ENCODE assay signal across 10 mouse cellular contexts in genomic region chr3:121915191-121915590, GRCm38 (mm10). TPM values are rescaled to one million over a fixed set of nuclear protein-coding genes. Genes with fewer than 3 reads are reported as not detected.
A peak's percentile ranks its signal among the peaks of the same experiment; 100 is the strongest.
DNase-seq lines count a peak whose midpoint lies in the region; ATAC-seq and TF ChIP-seq lines count a peak whose summit lies in the region.
"Had no signal": no experiment of that assay in that cellular context is flagged by ENCODE, and none has a peak within 500 bp of the region (broad histone marks: within the 10 kb centered on the region; RNA-seq: fewer than 3 reads in every experiment).

No protein-coding gene starts in this region.

- no peaks in the 10 kb centered on the region for H3K36me3 ChIP-seq in hindbrain, postnatal 0 days (ENCODE audit: insufficient read depth, low read length)
- no peaks in the 10 kb centered on the region for H3K36me3 ChIP-seq in hindbrain, embryonic 11.5 days (ENCODE audit: control insufficient read depth, insufficient read depth, low read length)
- H3K36me3 ChIP-seq in intestine, postnatal 0 days (ENCODE audit: control insufficient read depth, insufficient read depth), result no peaks in the 10 kb centered on the region
- H3K36me3 ChIP-seq in midbrain, embryonic 13.5 days, result no peaks in the 10 kb centered on the region
- no peaks in the 10 kb centered on the region for H3K36me3 ChIP-seq in hindbrain, embryonic 13.5 days
- H3K36me3 ChIP-seq: liver, embryonic 13.5 days had no signal

- no peak overlapping the region for H3K9ac ChIP-seq in hindbrain, postnatal 0 days (replicated peaks; ENCODE audit: low read length)
- H3K9ac ChIP-seq in hindbrain, embryonic 11.5 days (ENCODE audit: low read depth, low read length), result no peak overlapping the region
- H3K9ac ChIP-seq in intestine, postnatal 0 days (ENCODE audit: low read depth, low read length), result no peak overlapping the region
- no peak overlapping the region for H3K9ac ChIP-seq in midbrain, embryonic 13.5 days (replicated peaks)
- H3K9ac ChIP-seq in hindbrain, embryonic 13.5 days, result no peak overlapping the region
- H3K9ac ChIP-seq: liver, embryonic 13.5 days had no signal

- no peak overlapping the region for H3K4me3 ChIP-seq in hindbrain, postnatal 0 days (ENCODE audit: low read length)
- H3K4me3 ChIP-seq in hindbrain, embryonic 11.5 days (ENCODE audit: low read depth, low read length), result no peak overlapping the region
- no peak overlapping the region for H3K4me3 ChIP-seq in intestine, postnatal 0 days (ENCODE audit: low read depth, low read length)
- H3K4me3 ChIP-seq in midbrain, embryonic 13.5 days (replicated peaks), result no peak overlapping the region
- no peak overlapping the region for H3K4me3 ChIP-seq in hindbrain, embryonic 13.5 days
- H3K4me3 ChIP-seq: liver, embryonic 13.5 days had no signal

- no peak for DNase-seq in hindbrain, postnatal 0 days (ENCODE audit: low spot score)
- no peak for DNase-seq in hindbrain, embryonic 11.5 days (ENCODE audit: low spot score)
- DNase-seq in heart, adult 11 months, result peak; percentile 97
- DNase-seq in lung, postnatal 14 days, result peak; percentile 67
- DNase-seq in right cerebral cortex, postnatal 10 days (ENCODE audit: low spot score in 2 of 2), result no peak
- DNase-seq: liver, embryonic 13.5 days had no signal

- ATAC-seq in hindbrain, postnatal 0 days, result no peak
- ATAC-seq in hindbrain, embryonic 11.5 days (ENCODE audit: low FRiP score), result no peak
- ATAC-seq in intestine, postnatal 0 days, result no peak
- ATAC-seq in midbrain, embryonic 13.5 days, result no peak
- no peak for ATAC-seq in hindbrain, embryonic 13.5 days (ENCODE audit: low FRiP score)
- ATAC-seq: forebrain, embryonic 14.5 days had no signal

- H3K27ac ChIP-seq in hindbrain, postnatal 0 days, result peak overlapping the region; percentile 22; the same call in 1 of the 2 replicates
- H3K27ac ChIP-seq in hindbrain, embryonic 11.5 days (ENCODE audit: low read depth, low read length), result no peak overlapping the region
- peak overlapping the region; percentile 51 for H3K27ac ChIP-seq in intestine, postnatal 0 days (ENCODE audit: low read depth, low read length)
- no peak overlapping the region for H3K27ac ChIP-seq in midbrain, embryonic 13.5 days
- no peak overlapping the region; the same call in 1 of the 2 replicates for H3K27ac ChIP-seq in hindbrain, embryonic 13.5 days

- TF ChIP-seq CTCF in hindbrain, postnatal 0 days (IDR thresholded peaks at IDR 0.05; ENCODE audit: low read depth), result no peak
- TF ChIP-seq CTCF in intestine, postnatal 0 days (IDR thresholded peaks at IDR 0.05; ENCODE audit: low read depth), result no peak

- no peaks in the 10 kb centered on the region for H3K9me3 ChIP-seq in hindbrain, postnatal 0 days (ENCODE audit: low read length)
- no peaks in the 10 kb centered on the region for H3K9me3 ChIP-seq in hindbrain, embryonic 11.5 days (ENCODE audit: control insufficient read depth, low read length)
- no peaks in the 10 kb centered on the region for H3K9me3 ChIP-seq in intestine, postnatal 0 days (ENCODE audit: control insufficient read depth)
- no peaks in the 10 kb centered on the region for H3K9me3 ChIP-seq in midbrain, embryonic 13.5 days
- no peaks in the 10 kb centered on the region for H3K9me3 ChIP-seq in hindbrain, embryonic 13.5 days
- H3K9me3 ChIP-seq: liver, embryonic 13.5 days had no signal

- H3K4me1 ChIP-seq in hindbrain, postnatal 0 days (ENCODE audit: insufficient read depth, low read length), result no peaks in the 10 kb centered on the region
- no peaks in the 10 kb centered on the region for H3K4me1 ChIP-seq in hindbrain, embryonic 11.5 days (replicated peaks; ENCODE audit: control insufficient read depth, insufficient read depth, low read length)
- H3K4me1 ChIP-seq in intestine, postnatal 0 days (replicated peaks; ENCODE audit: control insufficient read depth, insufficient read depth, low read length), result no peaks in the 10 kb centered on the region
- H3K4me1 ChIP-seq in midbrain, embryonic 13.5 days (replicated peaks), result no peaks in the 10 kb centered on the region
- H3K4me1 ChIP-seq in hindbrain, embryonic 13.5 days (replicated peaks), result no peaks in the 10 kb centered on the region

- H3K27me3 ChIP-seq in hindbrain, postnatal 0 days (ENCODE audit: insufficient read depth, low read length), result no peaks in the 10 kb centered on the region
- H3K27me3 ChIP-seq in hindbrain, embryonic 11.5 days (ENCODE audit: control insufficient read depth, insufficient read depth, low read length), result no peaks in the 10 kb centered on the region
- H3K27me3 ChIP-seq in intestine, postnatal 0 days (replicated peaks; ENCODE audit: control insufficient read depth, insufficient read depth, low read length), result no peaks in the 10 kb centered on the region
- no peaks in the 10 kb centered on the region; the same call in 1 of the 2 replicates for H3K27me3 ChIP-seq in midbrain, embryonic 13.5 days
- H3K27me3 ChIP-seq in hindbrain, embryonic 13.5 days, result no peaks in the 10 kb centered on the region
- H3K27me3 ChIP-seq: liver, embryonic 13.5 days had no signal

- H3K4me2 ChIP-seq in hindbrain, postnatal 0 days (ENCODE audit: low read depth, low read length), result no peak overlapping the region
- no peak overlapping the region for H3K4me2 ChIP-seq in hindbrain, embryonic 11.5 days (replicated peaks; ENCODE audit: low read depth, low read length)
- H3K4me2 ChIP-seq in intestine, postnatal 0 days (replicated peaks; ENCODE audit: low read depth), result no peak overlapping the region
- H3K4me2 ChIP-seq in midbrain, embryonic 13.5 days (replicated peaks), result no peak overlapping the region
- H3K4me2 ChIP-seq in hindbrain, embryonic 13.5 days, result no peak overlapping the region
- H3K4me2 ChIP-seq: liver, embryonic 13.5 days had no signal

- 78% methylated on average over 6 of the region's 6 CpGs for WGBS in hindbrain, postnatal 0 days
- 81% methylated on average over 6 of the region's 6 CpGs for WGBS in hindbrain, embryonic 11.5 days
- whole genome bisulfite sequencing in intestine, postnatal 0 days, result 57% methylated on average over 6 of the region's 6 CpGs
- 75% methylated on average over 6 of the region's 6 CpGs for WGBS in midbrain, embryonic 13.5 days
- 89% methylated on average over 6 of the region's 6 CpGs for WGBS in hindbrain, embryonic 13.5 days

RNA-seq across cellular contexts. Expression of gene Arhgap29, which starts 37.1 kb away (rescaled TPM):
- 21.7 and 21.8 TPM in 2 replicates for total RNA-seq in hindbrain, postnatal 0 days (2014; rRNA removed)
- polyA plus RNA-seq in hindbrain, postnatal 0 days (2015; fragmentation: Nextera tagmentation; extraction: Ambion mirVana), result 13.6 and 14.8 TPM in 2 replicates
- 36.1 and 38.8 TPM in 2 replicates for polyA plus RNA-seq in hindbrain, embryonic 11.5 days (2014; fragmentation: Nextera tagmentation; extraction: Ambion mirVana)
- 10.3 and 14.2 TPM in 2 replicates for polyA plus RNA-seq in intestine, postnatal 0 days (2015; fragmentation: Nextera tagmentation; extraction: Ambion mirVana)
- polyA plus RNA-seq in midbrain, embryonic 13.5 days (2015; fragmentation: Nextera tagmentation; extraction: Ambion mirVana), result 18.1 and 18.9 TPM in 2 replicates
- 30.0 and 31.4 TPM in 2 replicates for polyA plus RNA-seq in hindbrain, embryonic 13.5 days (2015; fragmentation: Nextera tagmentation; extraction: Ambion mirVana)

Comparison
In these comparisons a context has a peak if more than half of its experiments do, and no peak if none do; other contexts are left out.
1. H3K27ac ChIP-seq: peak in hindbrain, postnatal 0 days (single experiment) and intestine, postnatal 0 days (single experiment); none in hindbrain, embryonic 11.5 days (single experiment), midbrain, embryonic 13.5 days (single experiment) and hindbrain, embryonic 13.5 days (single experiment).
2. DNase-seq: peak in heart, adult 11 months (single experiment) and lung, postnatal 14 days (single experiment); none in hindbrain, postnatal 0 days (single experiment), hindbrain, embryonic 11.5 days (single experiment) and right cerebral cortex, postnatal 10 days (0 of 2).